Mouse (Mus musculus) midbrain, embryonic 16.5 days (tissue): ENCODE measurements around the gene Slco1a5. TPM values are rescaled to one million over a fixed set of nuclear protein-coding genes. Genes with fewer than 3 reads are reported as not detected.
"Not testable (repeated sequence)": the region's sequence is repeated elsewhere in the genome, so short reads cannot be mapped to it uniquely, and the experiment has no call there.

Experiments used
- ATAC-seq: fragments of 200-750 bp; cut with Nextera tagmentation; 2 replicates; pipeline ENCODE4 v1.8.0; 2017; ENCODE audit warnings: moderate TSS enrichment
- H3K27ac ChIP-seq: fragments of 300-500 bp; sonication (generic); 2 replicates; pipeline ENCODE4 v1.5.1; 2014; ENCODE audit warnings: mild to moderate bottlenecking, low read length, mixed read lengths
- H3K27me3 ChIP-seq: fragments of 300-500 bp; sonication (generic); 2 replicates; pipeline ENCODE4 v1.6.1; 2014; ENCODE audit warnings: low read depth, low read length, mixed read lengths; ENCODE audit not compliant: control insufficient read depth, insufficient read depth
- H3K36me3 ChIP-seq: fragments of 300-500 bp; sonication (generic); 2 replicates; pipeline ENCODE4 v1.6.1; 2014; ENCODE audit warnings: mild to moderate bottlenecking, low read length, moderate library complexity, mixed read lengths; ENCODE audit not compliant: control insufficient read depth, insufficient read depth
- H3K4me1 ChIP-seq: fragments of 300-500 bp; sonication (generic); 2 replicates; pipeline ENCODE4 v1.6.1; 2014; ENCODE audit warnings: mild to moderate bottlenecking, low read length, mixed read lengths; ENCODE audit not compliant: control insufficient read depth, insufficient read depth
- H3K4me2 ChIP-seq: fragments of 300-500 bp; sonication (generic); 2 replicates; pipeline ENCODE4 v1.6.1; 2014; ENCODE audit warnings: mild to moderate bottlenecking, low read length, mixed read lengths
- H3K4me3 ChIP-seq: fragments of 300-500 bp; sonication (generic); 2 replicates; pipeline ENCODE4 v1.5.1; 2014; ENCODE audit warnings: low read depth, mild to moderate bottlenecking, low read length, moderate library complexity, mixed read lengths
- H3K9ac ChIP-seq: fragments of 300-500 bp; sonication (generic); 2 replicates; pipeline ENCODE4 v1.6.1; 2014; ENCODE audit warnings: low read depth, low read length, mixed read lengths
- H3K9me3 ChIP-seq: fragments of 300-500 bp; sonication (generic); replicated peaks from 2 replicates; pipeline ENCODE4 v1.6.1; 2014; ENCODE audit warnings: mild to moderate bottlenecking, low read length, mixed read lengths; ENCODE audit not compliant: control insufficient read depth, poor library complexity, severe bottlenecking
- WGBS: fragments of 180-500 bp; shearing (Covaris S2); extraction: QIAGEN DNeasy Blood & Tissue Kit; methylation state at CpG from one replicate; pipeline ENCODE4 v1.1.7; 2014; 5-methylcytosine and 5-hydroxymethylcytosine counted together
- polyA plus RNA-seq: library from polyadenylated mRNA; unstranded; fragments of >200 nt; fragmentation: Nextera tagmentation; extraction: Ambion mirVana; gene quantifications from 2 replicates; pipeline ENCODE4 v1.2.1, GENCODE M21; 2015

The Slco1a5 gene
- polyA plus RNA-seq = 0.45 and 0.74 TPM in 2 replicates

GRCm38 (mm10) chr6:142322881-142323280 is at the start of gene Slco1a5:
Slco1a5 (minus strand) TSS chr6:142322981.
- ATAC-seq = no peak
- Histone ChIP-seq H3K9me3 (no peaks in the 10 kb centered on the region), H3K4me1 (no peaks in the 10 kb centered on the region), H3K4me3 (no peak within 1 kb of the TSS), H3K9ac (no peak within 1 kb of the TSS), H3K27ac (no peak within 1 kb of the TSS), H3K4me2 (no peak within 1 kb of the TSS), H3K27me3 (no peaks in the 10 kb centered on the region), H3K36me3 (no peaks in the 10 kb centered on the region)
- 4% methylated on average over 4 of the region's 4 CpGs for WGBS

DNA sequence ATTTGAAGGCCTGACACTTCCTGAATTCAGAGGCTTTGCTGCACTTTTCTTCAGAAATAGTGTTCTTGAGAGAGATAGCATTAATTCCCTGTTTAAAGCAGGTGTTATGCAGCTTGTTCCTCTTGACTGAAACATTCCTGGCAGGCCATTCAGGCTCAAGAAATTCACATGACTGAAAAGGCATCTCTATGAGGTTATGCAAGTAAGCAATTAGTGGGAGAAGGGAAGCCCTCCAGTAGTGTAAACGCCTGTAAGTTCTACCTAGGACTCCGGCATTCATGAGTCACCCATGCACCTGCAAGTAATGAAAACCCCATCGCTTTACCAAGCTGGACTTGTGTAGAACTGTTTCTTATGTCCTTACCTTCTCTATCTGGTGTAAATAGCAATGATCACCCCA is 46.8 kb upstream of the Slco1a5 start:
- WGBS = 95% methylated on average over 3 of the region's 3 CpGs
- H3K4me1 ChIP-seq = no peaks in the 10 kb centered on the region

DNA sequence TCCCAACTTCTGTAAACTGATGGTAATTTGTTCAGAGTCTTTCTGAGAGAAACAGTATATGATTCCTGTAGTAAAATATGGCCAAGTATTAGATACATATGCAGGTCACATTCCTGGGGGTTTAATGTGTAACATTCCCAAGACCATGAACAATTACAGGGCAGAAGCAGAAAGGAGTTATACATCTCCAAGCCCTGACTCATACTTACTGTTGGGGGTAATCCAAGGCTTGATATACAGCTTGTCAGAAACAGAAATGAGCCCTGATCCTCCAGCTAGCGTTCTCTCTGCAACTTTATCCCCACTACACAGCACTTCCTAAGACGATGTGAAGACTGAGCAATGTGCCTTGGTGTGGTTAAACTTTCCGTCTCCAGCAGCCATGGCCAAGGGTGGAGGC is 44.8 kb upstream of the Slco1a5 start:
- WGBS = 94% methylated on average over 3 of the region's 3 CpGs
- Histone ChIP-seq H3K36me3 (peaks cover 25% of the 10 kb centered on the region), H3K4me1 (no peaks in the 10 kb centered on the region), H3K9ac (no peak overlapping the region), H3K4me3 (no peak overlapping the region), H3K9me3 (no peaks in the 10 kb centered on the region), H3K27me3 (no peaks in the 10 kb centered on the region), H3K4me2 (no peak overlapping the region), H3K27ac (no peak overlapping the region)
- ATAC-seq = no peak

More for the DNA sequence above, 46.8 kb upstream of the Slco1a5 start:
- Histone ChIP-seq H3K27ac (no peak overlapping the region), H3K4me3 (no peak overlapping the region), H3K27me3 (no peaks in the 10 kb centered on the region), H3K9ac (no peak overlapping the region), H3K36me3 (peaks cover 16% of the 10 kb centered on the region), H3K4me2 (no peak overlapping the region), H3K9me3 (no peaks in the 10 kb centered on the region)
- no peak for ATAC-seq

DNA sequence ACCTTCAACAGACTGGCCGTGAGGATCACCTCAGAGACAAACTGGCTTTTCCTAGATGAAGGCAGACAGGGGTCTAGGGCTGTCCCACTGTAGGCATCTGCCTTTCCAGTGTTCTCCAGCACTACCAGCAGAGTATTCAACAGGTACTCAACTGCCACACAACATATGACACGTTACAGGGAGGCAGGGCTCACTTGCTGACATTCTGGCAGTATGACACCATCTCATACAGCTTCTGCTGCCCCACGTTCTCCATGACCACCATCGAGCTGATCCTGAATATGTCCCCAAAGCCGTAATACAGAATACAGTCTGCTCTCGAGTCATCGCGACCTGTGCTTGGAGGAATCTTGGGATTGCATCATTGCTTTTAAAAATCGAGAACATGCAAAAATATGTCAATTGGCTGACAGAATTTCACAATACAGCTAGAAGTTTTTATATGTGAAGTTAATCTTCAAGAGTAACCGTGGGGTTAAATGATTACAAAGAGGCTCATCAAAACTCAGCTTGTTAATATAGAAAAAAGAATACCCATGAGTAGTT is 43.8 kb upstream of the Slco1a5 start:
- no peak overlapping the region for H3K4me3 ChIP-seq
- H3K36me3 ChIP-seq = peaks cover 28% of the 10 kb centered on the region
- no peak overlapping the region for H3K4me2 ChIP-seq
- H3K27me3 ChIP-seq = no peaks in the 10 kb centered on the region
- no peak for ATAC-seq
- H3K9ac ChIP-seq = no peak overlapping the region
- no peak overlapping the region for H3K27ac ChIP-seq
- WGBS = 94% methylated on average over 10 of the region's 10 CpGs
- H3K9me3 ChIP-seq = no peaks in the 10 kb centered on the region
- no peaks in the 10 kb centered on the region for H3K4me1 ChIP-seq

GRCm38 (mm10) chr6:142365742-142366472 is 43.1 kb upstream of the Slco1a5 start:
- no peak overlapping the region for H3K4me3 ChIP-seq
- H3K27ac ChIP-seq = no peak overlapping the region
- no peak for ATAC-seq
- WGBS = 93% methylated on average over 8 of the region's 8 CpGs
- H3K27me3 ChIP-seq = no peaks in the 10 kb centered on the region
- H3K9ac ChIP-seq = no peak overlapping the region
- H3K9me3 ChIP-seq = no peaks in the 10 kb centered on the region
- H3K4me1 ChIP-seq = no peaks in the 10 kb centered on the region
- H3K36me3 ChIP-seq = peaks cover 28% of the 10 kb centered on the region
- no peak overlapping the region for H3K4me2 ChIP-seq

GRCm38 (mm10) chr6:142363019-142363576 is 40.3 kb upstream of the Slco1a5 start:
- H3K4me1 ChIP-seq = no peaks in the 10 kb centered on the region
- WGBS = 70% methylated on average over 9 of the region's 9 CpGs
- H3K9ac ChIP-seq = no peak overlapping the region
- no peaks in the 10 kb centered on the region for H3K9me3 ChIP-seq
- no peak for ATAC-seq
- no peak overlapping the region for H3K4me2 ChIP-seq
- H3K27me3 ChIP-seq = no peaks in the 10 kb centered on the region
- no peak overlapping the region for H3K4me3 ChIP-seq
- no peak overlapping the region for H3K27ac ChIP-seq
- H3K36me3 ChIP-seq = peaks cover 46% of the 10 kb centered on the region

GRCm38 (mm10) chr6:142362036-142362435 is 39.3 kb upstream of the Slco1a5 start:
- WGBS = 92% methylated on average over 6 of the region's 6 CpGs
- Histone ChIP-seq H3K27ac (no peak overlapping the region), H3K4me2 (no peak overlapping the region), H3K9me3 (no peaks in the 10 kb centered on the region), H3K4me1 (no peaks in the 10 kb centered on the region), H3K9ac (no peak overlapping the region), H3K4me3 (no peak overlapping the region), H3K27me3 (no peaks in the 10 kb centered on the region), H3K36me3 (peaks cover 42% of the 10 kb centered on the region)
- no peak for ATAC-seq

DNA sequence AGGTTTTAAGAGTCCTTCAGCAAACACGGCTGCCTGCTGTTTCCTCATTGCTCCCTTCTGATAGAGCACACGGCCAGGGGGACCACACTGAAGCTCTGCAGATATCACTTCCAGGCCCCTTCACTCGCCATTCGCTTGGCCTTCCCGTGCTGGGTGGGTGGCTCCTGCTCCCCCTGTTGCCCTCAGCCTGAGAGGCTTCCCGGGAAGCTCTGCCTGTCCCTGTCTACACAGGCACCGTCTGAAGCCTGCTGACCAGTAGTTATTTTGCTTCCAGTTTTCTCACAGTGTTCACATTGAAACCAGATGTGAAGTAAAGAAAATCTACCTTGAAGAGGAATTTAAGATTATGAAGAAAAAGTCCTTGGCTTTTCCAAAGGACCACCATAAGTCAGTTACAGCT is 34.3 kb upstream of the Slco1a5 start:
- Histone ChIP-seq H3K4me1 (no peaks in the 10 kb centered on the region), H3K27ac (no peak overlapping the region), H3K9me3 (no peaks in the 10 kb centered on the region), H3K9ac (no peak overlapping the region), H3K4me2 (no peak overlapping the region), H3K4me3 (no peak overlapping the region), H3K27me3 (no peaks in the 10 kb centered on the region), H3K36me3 (peaks cover 36% of the 10 kb centered on the region)
- WGBS = 85% methylated on average over 7 of the region's 7 CpGs
- ATAC-seq = no peak

DNA sequence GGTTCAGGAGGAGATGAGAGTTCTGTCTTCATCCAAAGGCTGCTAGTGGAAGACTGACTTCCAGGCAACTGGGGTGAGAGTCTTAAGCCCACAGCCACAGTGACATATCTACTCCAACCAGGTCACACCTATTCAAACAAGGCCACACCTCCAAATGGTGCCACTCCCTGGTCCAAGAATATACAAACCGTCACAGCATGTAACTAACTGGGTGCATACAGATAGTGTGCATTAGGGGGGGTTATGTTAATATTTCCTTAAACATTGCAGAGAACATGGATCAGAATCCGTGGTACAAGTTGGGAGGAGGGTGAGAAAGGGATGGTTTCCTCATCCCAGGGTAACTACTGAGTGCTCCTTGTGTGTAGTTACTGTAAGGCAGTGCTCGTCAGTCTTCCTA is 29.3 kb upstream of the Slco1a5 start:
- H3K4me1 ChIP-seq, H3K27ac ChIP-seq, ATAC-seq, H3K4me3 ChIP-seq, H3K4me2 ChIP-seq, H3K9ac ChIP-seq, H3K27me3 ChIP-seq, H3K9me3 ChIP-seq: not testable (repeated sequence)
- peaks cover 19% of the 10 kb centered on the region for H3K36me3 ChIP-seq
- 97% methylated on average over 3 of the region's 3 CpGs for WGBS
